Mouse (Mus musculus) brain, embryonic 14.5 days (tissue): ENCODE results near the gene Oprd1.

Experiments used
- CTCF ChIP-seq: fragments of 200-500 bp; IDR thresholded peaks from 2 replicates; pipeline ENCODE4 v1.5.1; 2012; ENCODE audit warnings: inconsistent platforms, mild to moderate bottlenecking, moderate library complexity, borderline replicate concordance; ENCODE audit not compliant: insufficient read depth, insufficient read length; ENCODE audit errors: extremely low read depth
- POLR2A ChIP-seq: fragments of 200-500 bp; IDR thresholded peaks from 2 replicates; pipeline ENCODE4 v1.6.1; 2012; ENCODE audit warnings: mild to moderate bottlenecking, inconsistent platforms, borderline replicate concordance; ENCODE audit not compliant: poor library complexity, insufficient read depth, insufficient read length, severe bottlenecking; ENCODE audit errors: extremely low read depth

GRCm38 (mm10) chr4:132151673-132152072 lies 7.4 kb upstream of the Oprd1 start:
- no peak for TF ChIP-seq CTCF
- no peak for TF ChIP-seq POLR2A
